Mouse (Mus musculus) heart, adult 2 months (tissue): Measurements from ENCODE around the gene Olfr968. TPM values are rescaled to one million over a fixed set of nuclear protein-coding genes. Genes with fewer than 3 reads are reported as not detected.

Experiments
- DNase-seq, 2 experiments: peaks; one replicate each; pipeline ENCODE4 v3.0.0; 2021
- H3K27ac ChIP-seq: fragments of 200-600 bp; 2 replicates; pipeline ENCODE4 v1.8.1; 2022
- H3K27me3 ChIP-seq: fragments of 200-500 bp; 2 replicates; pipeline ENCODE4 v1.6.1; 2012; ENCODE audit warnings: mild to moderate bottlenecking, low read length, inconsistent platforms, mixed read lengths; ENCODE audit not compliant: control insufficient read depth, insufficient read depth
- H3K36me3 ChIP-seq: fragments of 200-500 bp; 2 replicates; pipeline ENCODE4 v1.6.1; 2012; ENCODE audit warnings: low read length, inconsistent platforms; ENCODE audit not compliant: control insufficient read depth, insufficient read depth
- H3K4me1 ChIP-seq: fragments of 200-500 bp; 2 replicates; pipeline ENCODE4 v1.6.1; 2011; ENCODE audit warnings: low read length; ENCODE audit not compliant: control insufficient read depth, insufficient read depth
- H3K4me3 ChIP-seq: fragments of 200-600 bp; 2 replicates; pipeline ENCODE4 v1.8.1; 2022
- H3K79me2 ChIP-seq: fragments of 200-500 bp; replicated peaks from 2 replicates; pipeline ENCODE4 v1.6.1; 2012; ENCODE audit warnings: mild to moderate bottlenecking, inconsistent platforms, low read length, moderate library complexity, mixed read lengths; ENCODE audit not compliant: control insufficient read depth, insufficient read depth
- H3K9ac ChIP-seq: fragments of 200-500 bp; 2 replicates; pipeline ENCODE4 v1.6.1; 2012; ENCODE audit warnings: low read depth, mild to moderate bottlenecking, control low read depth, inconsistent platforms, low read length, mixed read lengths
- CTCF ChIP-seq: fragments of 200-600 bp; IDR thresholded peaks from 2 replicates; pipeline ENCODE4 v1.8.1; 2022; ENCODE audit warnings: antibody characterized with exemption, mild to moderate bottlenecking, moderate library complexity
- EP300 ChIP-seq: fragments of 200-500 bp; IDR thresholded peaks from 2 replicates; pipeline ENCODE4 v1.6.1; 2011; ENCODE audit warnings: low read depth, low read length, control low read depth; ENCODE audit not compliant: insufficient read depth
- POLR2A ChIP-seq: fragments of 200-500 bp; IDR thresholded peaks from 2 replicates; pipeline ENCODE4 v1.6.1; 2011; ENCODE audit warnings: mild to moderate bottlenecking, low read depth, low read length, control low read depth; ENCODE audit not compliant: insufficient read depth
- intact Hi-C: fragments of 180-260 bp; cut with DNase I; formaldehyde crosslinking; loops from one replicate; pipeline ENCODE4 v1.15.1; 2025
- polyA plus RNA-seq: library from polyadenylated mRNA; depleted of rRNA; stranded (reverse); fragments of >200 nt; gene quantifications from 2 replicates; pipeline ENCODE4 v1.2.3, GENCODE M21; 2012; rRNA removed
- total RNA-seq, 2 experiments: library from RNA; stranded (reverse); gene quantifications; 2 replicates each; pipeline ENCODE4 v1.2.3; 2021

The Olfr968 gene
- total and polyA plus RNA-seq, 3 experiments = not detected

- TF ChIP-seq EP300 (no peak), POLR2A (no peak), CTCF (no peak)
- intact Hi-C loops = no loop called here
- H3K79me2 ChIP-seq = no peaks in the 10 kb centered on the region
- no peak within 1 kb of the TSS for H3K9ac ChIP-seq
- no peaks in the 10 kb centered on the region for H3K4me1 ChIP-seq
- no peaks in the 10 kb centered on the region for H3K27me3 ChIP-seq
- DNase-seq = no peak
- no peaks in the 10 kb centered on the region for H3K36me3 ChIP-seq
- H3K4me3 ChIP-seq = no peak within 1 kb of the TSS
- H3K27ac ChIP-seq = no peak within 1 kb of the TSS
Observed at GRCm38 (mm10) chr9:39730678-39731077, 52.4 kb downstream of the Olfr968 start, which contains the start of gene Olfr150. Gene Olfr150 (plus strand): TSS chr9:39730978.

Other genes with a start within 250 kb of the Olfr968 start
- not detected for gene Olfr958, start 229.2 kb downstream of the Olfr968 start, total RNA-seq
- gene Olfr958, start 229.2 kb downstream of the Olfr968 start, polyA plus RNA-seq = not detected in 2 replicates
- gene Olfr959, start 207.7 kb downstream of the Olfr968 start, total RNA-seq = not detected
- not detected in 2 replicates for gene Olfr959, start 207.7 kb downstream of the Olfr968 start, polyA plus RNA-seq
- under 1 TPM; 0.14 to 0.26 TPM for gene AW551984, start 178.8 kb downstream of the Olfr968 start, total RNA-seq
- 0.20 and 0.67 TPM in 2 replicates for gene AW551984, start 178.8 kb downstream of the Olfr968 start, polyA plus RNA-seq
- gene Olfr148, start 172.6 kb downstream of the Olfr968 start, total RNA-seq = not detected
- gene Olfr148, start 172.6 kb downstream of the Olfr968 start, polyA plus RNA-seq = not detected in 2 replicates
- gene Olfr960, start 161.9 kb downstream of the Olfr968 start, total RNA-seq = not detected
- gene Olfr960, start 161.9 kb downstream of the Olfr968 start, polyA plus RNA-seq = not detected in 2 replicates
- gene Olfr961, start 138.2 kb downstream of the Olfr968 start, total RNA-seq = not detected
- gene Olfr961, start 138.2 kb downstream of the Olfr968 start, polyA plus RNA-seq = not detected in 2 replicates
- gene Olfr963, start 116.0 kb downstream of the Olfr968 start, total RNA-seq = not detected
- gene Olfr963, start 116.0 kb downstream of the Olfr968 start, polyA plus RNA-seq = not detected in 2 replicates
- not detected for gene Olfr149, start 76.1 kb downstream of the Olfr968 start, total RNA-seq
- gene Olfr149, start 76.1 kb downstream of the Olfr968 start, polyA plus RNA-seq = not detected in 2 replicates
- gene Olfr965, start 71.9 kb downstream of the Olfr968 start, total RNA-seq = not detected
- gene Olfr965, start 71.9 kb downstream of the Olfr968 start, polyA plus RNA-seq = not detected in 2 replicates
- gene Olfr150, start 52.3 kb downstream of the Olfr968 start, total RNA-seq = not detected
- gene Olfr150, start 52.3 kb downstream of the Olfr968 start, polyA plus RNA-seq = not detected in 2 replicates
- not detected for gene Olfr967, start 37.0 kb downstream of the Olfr968 start, total RNA-seq
- gene Olfr967, start 37.0 kb downstream of the Olfr968 start, polyA plus RNA-seq = not detected in 2 replicates
- gene Olfr969, start 7.7 kb upstream of the Olfr968 start, total RNA-seq = not detected
- not detected in 2 replicates for gene Olfr969, start 7.7 kb upstream of the Olfr968 start, polyA plus RNA-seq
- gene Olfr970, start 25.6 kb upstream of the Olfr968 start, total RNA-seq = not detected
- not detected in 2 replicates for gene Olfr970, start 25.6 kb upstream of the Olfr968 start, polyA plus RNA-seq
- gene Olfr971, start 53.6 kb upstream of the Olfr968 start, total RNA-seq = not detected
- not detected in 2 replicates for gene Olfr971, start 53.6 kb upstream of the Olfr968 start, polyA plus RNA-seq
- not detected for gene Olfr972, start 83.2 kb upstream of the Olfr968 start, total RNA-seq
- gene Olfr972, start 83.2 kb upstream of the Olfr968 start, polyA plus RNA-seq = not detected in 2 replicates
- gene Olfr229, start 124.1 kb upstream of the Olfr968 start, total RNA-seq = not detected
- not detected in 2 replicates for gene Olfr229, start 124.1 kb upstream of the Olfr968 start, polyA plus RNA-seq
- not detected for gene Olfr974, start 154.2 kb upstream of the Olfr968 start, total RNA-seq
- gene Olfr974, start 154.2 kb upstream of the Olfr968 start, polyA plus RNA-seq = not detected in 2 replicates
- gene Olfr975, start 168.8 kb upstream of the Olfr968 start, total RNA-seq = not detected
- not detected in 2 replicates for gene Olfr975, start 168.8 kb upstream of the Olfr968 start, polyA plus RNA-seq
- not detected for gene Olfr976, start 177.9 kb upstream of the Olfr968 start, total RNA-seq
- not detected in 2 replicates for gene Olfr976, start 177.9 kb upstream of the Olfr968 start, polyA plus RNA-seq
- not detected for gene Olfr978, start 208.9 kb upstream of the Olfr968 start, total RNA-seq
- not detected in 2 replicates for gene Olfr978, start 208.9 kb upstream of the Olfr968 start, polyA plus RNA-seq
- gene Olfr979, start 220.2 kb upstream of the Olfr968 start, total RNA-seq = not detected
- gene Olfr979, start 220.2 kb upstream of the Olfr968 start, polyA plus RNA-seq = not detected in 2 replicates
- gene Olfr980, start 226.3 kb upstream of the Olfr968 start, total RNA-seq = not detected
- gene Olfr980, start 226.3 kb upstream of the Olfr968 start, polyA plus RNA-seq = not detected in 2 replicates
- gene Olfr981, start 238.2 kb upstream of the Olfr968 start, total RNA-seq = not detected
- not detected in 2 replicates for gene Olfr981, start 238.2 kb upstream of the Olfr968 start, polyA plus RNA-seq